10 mouse cellular contexts compared by ENCODE assay signal in genomic region chr11:98955707-98956235, GRCm38 (mm10). TPM values are rescaled to one million over a fixed set of nuclear protein-coding genes. Genes with fewer than 3 reads are reported as not detected.
A peak's percentile ranks its signal among the peaks of the same experiment; 100 is the strongest.
DNase-seq lines count a peak whose midpoint lies in the region; ATAC-seq and TF ChIP-seq lines count a peak whose summit lies in the region.
"Had no signal": no experiment of that assay in that cellular context is flagged by ENCODE, and none has a peak within 500 bp of the region (broad histone marks: within the 10 kb centered on the region; RNA-seq: fewer than 3 reads in every experiment).

No protein-coding gene starts in this region.

- TF ChIP-seq CTCF in heart, adult 2 months (IDR thresholded peaks at IDR 0.05): no peak

- TF ChIP-seq EP300 in heart, adult 2 months (IDR thresholded peaks at IDR 0.05; ENCODE audit: insufficient read depth, low read depth, low read length): no peak

- WGBS in heart, adult 2 months: 26% methylated on average over 7 of the region's 7 CpGs
- 31% methylated on average over 6 of the region's 7 CpGs for WGBS in neural tube, embryonic 12.5 days
- 40% methylated on average over 7 of the region's 7 CpGs for WGBS in hindbrain, embryonic 12.5 days
- WGBS in midbrain, embryonic 16.5 days: 44% methylated on average over 7 of the region's 7 CpGs

- no peak overlapping the region for H3K9ac ChIP-seq in heart, adult 2 months (ENCODE audit: low read depth, low read length)
- H3K9ac ChIP-seq in neural tube, embryonic 12.5 days: peak overlapping the region; percentile 21; the same call in 1 of the 2 replicates
- peak overlapping the region; percentile 41; the same call in 1 of the 2 replicates for H3K9ac ChIP-seq in hindbrain, embryonic 12.5 days
- H3K9ac ChIP-seq in midbrain, embryonic 16.5 days (ENCODE audit: low read depth, low read length): no peak overlapping the region

- no peaks in the 10 kb centered on the region for H3K27me3 ChIP-seq in heart, adult 2 months (ENCODE audit: control insufficient read depth, insufficient read depth, low read length)
- H3K27me3 ChIP-seq in neural tube, embryonic 12.5 days (replicated peaks): no peaks in the 10 kb centered on the region
- H3K27me3 ChIP-seq in hindbrain, embryonic 12.5 days: no peaks in the 10 kb centered on the region
- H3K27me3 ChIP-seq in midbrain, embryonic 16.5 days (ENCODE audit: control insufficient read depth, insufficient read depth, low read depth, low read length): no peaks in the 10 kb centered on the region

- peak overlapping the region; percentile 46 for H3K4me2 ChIP-seq in neural tube, embryonic 12.5 days (replicated peaks)
- peak overlapping the region; percentile 37; the same call in 1 of the 2 replicates for H3K4me2 ChIP-seq in hindbrain, embryonic 12.5 days (replicated peaks)
- H3K4me2 ChIP-seq in midbrain, embryonic 16.5 days (ENCODE audit: low read length): no peak overlapping the region

- intact Hi-C loops in heart, adult 2 months (cut with DNase I): no loop called here

- no peaks in the 10 kb centered on the region for H3K79me2 ChIP-seq in heart, adult 2 months (replicated peaks; ENCODE audit: control insufficient read depth, insufficient read depth, low read length)

- H3K4me1 ChIP-seq in heart, adult 2 months (ENCODE audit: control insufficient read depth, insufficient read depth, low read length): peaks cover 27% of the 10 kb centered on the region
- peaks cover 61% of the 10 kb centered on the region for H3K4me1 ChIP-seq in neural tube, embryonic 12.5 days
- peaks cover 61% of the 10 kb centered on the region for H3K4me1 ChIP-seq in hindbrain, embryonic 12.5 days
- H3K4me1 ChIP-seq in midbrain, embryonic 16.5 days (ENCODE audit: control insufficient read depth, insufficient read depth, low read length): peaks cover 40% of the 10 kb centered on the region

- H3K36me3 ChIP-seq in heart, adult 2 months (ENCODE audit: control insufficient read depth, insufficient read depth, low read length): peaks cover 6% of the 10 kb centered on the region; the same call in 1 of the 2 replicates
- H3K36me3 ChIP-seq in neural tube, embryonic 12.5 days: peaks cover 10% of the 10 kb centered on the region; the same call in 1 of the 2 replicates
- no peaks in the 10 kb centered on the region for H3K36me3 ChIP-seq in hindbrain, embryonic 12.5 days
- no peaks in the 10 kb centered on the region for H3K36me3 ChIP-seq in midbrain, embryonic 16.5 days (ENCODE audit: control insufficient read depth, insufficient read depth, low read length)

- TF ChIP-seq POLR2A in heart, adult 2 months (IDR thresholded peaks at IDR 0.05; ENCODE audit: insufficient read depth, low read depth, low read length): no peak

- H3K4me3 ChIP-seq in heart, adult 2 months: no peak overlapping the region
- no peak overlapping the region for H3K4me3 ChIP-seq in neural tube, embryonic 12.5 days
- no peak overlapping the region for H3K4me3 ChIP-seq in hindbrain, embryonic 12.5 days
- no peak overlapping the region for H3K4me3 ChIP-seq in midbrain, embryonic 16.5 days (ENCODE audit: low read depth, low read length)

- no peak for ATAC-seq in neural tube, embryonic 12.5 days (ENCODE audit: low FRiP score, low read depth)
- no peak for ATAC-seq in hindbrain, embryonic 12.5 days (ENCODE audit: low FRiP score)
- ATAC-seq in midbrain, embryonic 16.5 days: no peak

- DNase-seq in heart, adult 2 months: peak; percentile 13 to 31
- no peak for DNase-seq in heart, adult 18-20 months
- no peak for DNase-seq in neural tube, embryonic 10.5 days (ENCODE audit: extremely low spot score, low spot score)
- DNase-seq in testis, postnatal 14 days (ENCODE audit: low spot score): peak; percentile 72
- DNase-seq in urinary bladder, postnatal 10 days (ENCODE audit: low spot score): no peak
- DNase-seq: right cerebral cortex, postnatal 4 days had no signal

- no peaks in the 10 kb centered on the region for H3K9me3 ChIP-seq in neural tube, embryonic 12.5 days
- no peaks in the 10 kb centered on the region for H3K9me3 ChIP-seq in hindbrain, embryonic 12.5 days (replicated peaks)
- H3K9me3 ChIP-seq in midbrain, embryonic 16.5 days (replicated peaks; ENCODE audit: control insufficient read depth, low read length, poor library complexity, severe bottlenecking): no peaks in the 10 kb centered on the region

- H3K27ac ChIP-seq in heart, adult 2 months: no peak overlapping the region
- H3K27ac ChIP-seq in neural tube, embryonic 12.5 days: peak overlapping the region; percentile 39; the same call in 1 of the 2 replicates
- peak overlapping the region; percentile 67 for H3K27ac ChIP-seq in hindbrain, embryonic 12.5 days
- H3K27ac ChIP-seq in midbrain, embryonic 16.5 days (ENCODE audit: low read length): no peak overlapping the region
- H3K27ac ChIP-seq: macrophage had no signal

RNA-seq across cellular contexts. Expression of gene Gjd3, which starts 27.0 kb away (rescaled TPM):
- under 1 TPM; 0.27 to 0.31 TPM for total RNA-seq in heart, adult 2 months (2021)
- polyA plus RNA-seq in heart, adult 2 months (2012; rRNA removed): 0.94 and 1.6 TPM in 2 replicates
- total RNA-seq in heart, adult 18-20 months (2021): under 1 TPM; 0.36 to 0.45 TPM
- 1.8 and 2.0 TPM in 2 replicates for polyA plus RNA-seq in neural tube, embryonic 12.5 days (2016; fragmentation: Nextera tagmentation; extraction: Ambion mirVana)
- polyA plus RNA-seq in hindbrain, embryonic 12.5 days (2016; fragmentation: Nextera tagmentation; extraction: Ambion mirVana): 0.88 and 1.1 TPM in 2 replicates
- 1.0 and 1.9 TPM in 2 replicates for polyA plus RNA-seq in midbrain, embryonic 16.5 days (2015; fragmentation: Nextera tagmentation; extraction: Ambion mirVana)
- polyA plus RNA-seq: macrophage had no signal

RNA-seq across cellular contexts. Expression of gene Rara, which starts 28.2 kb away (rescaled TPM):
- total RNA-seq in heart, adult 2 months (2021): 10 to 100 TPM; 10.1 to 12.8 TPM
- 7.1 and 10.9 TPM in 2 replicates for polyA plus RNA-seq in heart, adult 2 months (2012; rRNA removed)
- 10 to 100 TPM in 1 of 2 experiments, 1 to 10 TPM in 1; 8.7 to 10.1 TPM for total RNA-seq in heart, adult 18-20 months (2021)
- 51.1 and 52.5 TPM in 2 replicates for polyA plus RNA-seq in neural tube, embryonic 12.5 days (2016; fragmentation: Nextera tagmentation; extraction: Ambion mirVana)
- 38.6 and 46.9 TPM in 2 replicates for polyA plus RNA-seq in hindbrain, embryonic 12.5 days (2016; fragmentation: Nextera tagmentation; extraction: Ambion mirVana)
- 9.5 and 9.6 TPM in 2 replicates for polyA plus RNA-seq in midbrain, embryonic 16.5 days (2015; fragmentation: Nextera tagmentation; extraction: Ambion mirVana)

RNA-seq across cellular contexts. Expression of gene Cdc6, which starts 48.2 kb away (rescaled TPM):
- under 1 TPM; 0.13 to 0.32 TPM for total RNA-seq in heart, adult 2 months (2021)
- polyA plus RNA-seq in heart, adult 2 months (2012; rRNA removed): 0.14 and 0.26 TPM in 2 replicates
- under 1 TPM; 0.40 to 0.41 TPM for total RNA-seq in heart, adult 18-20 months (2021)
- polyA plus RNA-seq in neural tube, embryonic 12.5 days (2016; fragmentation: Nextera tagmentation; extraction: Ambion mirVana): 18.4 and 19.2 TPM in 2 replicates
- polyA plus RNA-seq in hindbrain, embryonic 12.5 days (2016; fragmentation: Nextera tagmentation; extraction: Ambion mirVana): 19.0 and 20.2 TPM in 2 replicates
- polyA plus RNA-seq in midbrain, embryonic 16.5 days (2015; fragmentation: Nextera tagmentation; extraction: Ambion mirVana): 2.4 TPM in 2 replicates

Comparison
In these comparisons a context has a peak if more than half of its experiments do, and no peak if none do; other contexts are left out.
1. DNase-seq: peak in heart, adult 2 months (2 of 2) and testis, postnatal 14 days (single experiment); none in heart, adult 18-20 months (0 of 2), neural tube, embryonic 10.5 days (single experiment) and urinary bladder, postnatal 10 days (single experiment).
2. H3K27ac ChIP-seq: peak in neural tube, embryonic 12.5 days (single experiment) and hindbrain, embryonic 12.5 days (single experiment); none in heart, adult 2 months (single experiment) and midbrain, embryonic 16.5 days (single experiment).
3. H3K9ac ChIP-seq: peak in neural tube, embryonic 12.5 days (single experiment) and hindbrain, embryonic 12.5 days (single experiment); none in heart, adult 2 months (single experiment) and midbrain, embryonic 16.5 days (single experiment).